Mouse (Mus musculus) small intestine, adult 2 months (tissue): ENCODE data around the gene Tef.

Experiments used
- CTCF ChIP-seq: fragments of 200-500 bp; IDR thresholded peaks from 2 replicates; pipeline ENCODE4 v1.5.1; 2012; ENCODE audit warnings: low read depth, mild to moderate bottlenecking, control low read depth, inconsistent platforms, low read length, moderate library complexity, mixed read lengths; ENCODE audit not compliant: insufficient replicate concordance, insufficient read length; ENCODE audit errors: extremely low read depth
- POLR2A ChIP-seq: fragments of 200-500 bp; IDR thresholded peaks from 2 replicates; pipeline ENCODE4 v1.6.1; 2012; ENCODE audit warnings: low read depth, mild to moderate bottlenecking, control low read depth, inconsistent platforms, low read length, moderate library complexity

- TF ChIP-seq CTCF (no peak), POLR2A (peak; percentile 45; the same call in 1 of the 2 replicates)
These were observed 34.1 kb downstream of the Tef start for GRCm38 (mm10) chr15:81836124-81836821.
